Comparison of ENCODE assay signal across 8 mouse cellular contexts in genomic region chr14:32201791-32202451, GRCm38 (mm10). TPM values are rescaled to one million over a fixed set of nuclear protein-coding genes. Genes with fewer than 3 reads are reported as not detected.
DNase-seq lines count a peak whose midpoint lies in the region; ATAC-seq and TF ChIP-seq lines count a peak whose summit lies in the region.

Gene Timm23, minus strand, starts transcription at chr14:32201898.
Gene Parg, plus strand, starts transcription at chr14:32201949.

- no peaks in the 10 kb centered on the region for H3K9me3 ChIP-seq in ES-E14 (ENCODE audit: control insufficient read depth, insufficient read depth, low read depth, low read length)
- no peaks in the 10 kb centered on the region for H3K9me3 ChIP-seq in forebrain, embryonic 16.5 days (ENCODE audit: control insufficient read depth, low read length)
- H3K9me3 ChIP-seq in lung, embryonic 15.5 days: no peaks in the 10 kb centered on the region

- H3K27ac ChIP-seq in ES-E14 (ENCODE audit: insufficient read depth, low read depth, low read length, poor library complexity, severe bottlenecking): peak within 1 kb of the TSS; percentile 68
- H3K27ac ChIP-seq in forebrain, embryonic 16.5 days (ENCODE audit: low read length): peak within 1 kb of the TSS; percentile 64; the same call in 1 of the 2 replicates
- peak within 1 kb of the TSS; percentile 76 for H3K27ac ChIP-seq in lung, embryonic 15.5 days

- peak within 1 kb of the TSS; percentile 96 for H3K9ac ChIP-seq in ES-E14 (ENCODE audit: insufficient read depth, low read depth, low read length, poor library complexity, severe bottlenecking)
- peak within 1 kb of the TSS; percentile 80 for H3K9ac ChIP-seq in forebrain, embryonic 16.5 days (replicated peaks; ENCODE audit: low read depth, low read length)
- H3K9ac ChIP-seq in lung, embryonic 15.5 days: peak within 1 kb of the TSS; percentile 98

- peak within 1 kb of the TSS; percentile 93 for H3K4me2 ChIP-seq in forebrain, embryonic 16.5 days (ENCODE audit: low read length)
- peak within 1 kb of the TSS; percentile 74 for H3K4me2 ChIP-seq in lung, embryonic 15.5 days

- no peaks in the 10 kb centered on the region for H3K27me3 ChIP-seq in forebrain, embryonic 16.5 days (replicated peaks; ENCODE audit: control insufficient read depth, insufficient read depth, low read length)
- H3K27me3 ChIP-seq in lung, embryonic 15.5 days: no peaks in the 10 kb centered on the region

- in situ Hi-C loops in ES-E14 (cut with MboI; ENCODE audit: low sequenced_read_pairs in 2 of 2, unreplicated experiment in 2 of 2): no loop called here

- DNase-seq in ES-E14 (ENCODE audit: low read depth, low spot score): peak; percentile 78
- peak; percentile 85 for DNase-seq in cerebellum, adult 11-12 months
- DNase-seq in heart, postnatal 4 days: peak; percentile 91
- peak; percentile 84 for DNase-seq in layer of hippocampus, adult 8-10 months (ENCODE audit: low spot score in 2 of 2)
- peak; percentile 79 for DNase-seq in ovary, adult 18-20 months (ENCODE audit: low spot score)
- DNase-seq in thymus, postnatal 0 days (ENCODE audit: low spot score): peak; percentile 87

- ATAC-seq in forebrain, embryonic 16.5 days: peak; percentile 98
- peak; percentile 92 for ATAC-seq in lung, embryonic 15.5 days (ENCODE audit: borderline replicate concordance, extremely low read depth, low FRiP score, low TSS enrichment)

- peaks cover 6% of the 10 kb centered on the region in 2 experiments; a peak in 2 of 4 replicates for H3K4me1 ChIP-seq in ES-E14 (ENCODE audit: control insufficient read depth in 2 of 2, insufficient read depth in 2 of 2, low read length in 2 of 2, poor library complexity in 1 of 2)
- peaks cover 22% of the 10 kb centered on the region for H3K4me1 ChIP-seq in forebrain, embryonic 16.5 days (replicated peaks; ENCODE audit: control insufficient read depth, insufficient read depth, low read length)
- H3K4me1 ChIP-seq in lung, embryonic 15.5 days: peaks cover 21% of the 10 kb centered on the region

- WGBS in forebrain, embryonic 16.5 days: under 1% methylated on average over 77 of the region's 77 CpGs
- under 1% methylated on average over 64 of the region's 77 CpGs for WGBS in lung, embryonic 15.5 days

- H3K36me3 ChIP-seq in ES-E14 (ENCODE audit: control insufficient read depth, insufficient read depth, low read length, poor library complexity, severe bottlenecking): peaks cover 14% of the 10 kb centered on the region
- peaks cover 8% of the 10 kb centered on the region for H3K36me3 ChIP-seq in forebrain, embryonic 16.5 days (ENCODE audit: control insufficient read depth, insufficient read depth)
- peaks cover 18% of the 10 kb centered on the region for H3K36me3 ChIP-seq in lung, embryonic 15.5 days

- H3K4me3 ChIP-seq in ES-E14 (ENCODE audit: insufficient read depth in 1 of 2, low read depth in 1 of 2, low read length in 2 of 2, poor library complexity in 1 of 2, severe bottlenecking in 1 of 2): peak within 1 kb of the TSS; percentile 91 to 93
- H3K4me3 ChIP-seq in forebrain, embryonic 16.5 days (replicated peaks; ENCODE audit: low read length): peak within 1 kb of the TSS; percentile 94
- peak within 1 kb of the TSS; percentile 100 for H3K4me3 ChIP-seq in lung, embryonic 15.5 days

TF ChIP-seq in ES-E14, 5 proteins besides CTCF, POLR2A, EP300 and RAD21:
- TF ChIP-seq HCFC1 (IDR thresholded peaks at IDR 0.05; ENCODE audit: borderline replicate concordance, insufficient read depth, low read length) (peak; percentile 21; the same call in 1 of the 2 replicates), MAFK (IDR thresholded peaks at IDR 0.05; ENCODE audit: insufficient read depth, low read depth, low read length) (no peak), CHD2 (IDR thresholded peaks at IDR 0.05; ENCODE audit: low read depth, low read length) (no peak), ZNF384 (IDR thresholded peaks at IDR 0.05; ENCODE audit: low read depth, low read length) (no peak), ZC3H11A (IDR thresholded peaks at IDR 0.05; ENCODE audit: borderline replicate concordance, low read depth, low read length) (no peak)
TF ChIP-seq in ES-E14: peak in this region for 1.

RNA-seq across cellular contexts. Expression of gene Timm23, which starts in this region (rescaled TPM):
- 400 and 428 TPM in 2 replicates for total RNA-seq in ES-E14 (2012; rRNA removed)
- 221 and 229 TPM in 2 replicates for polyA plus RNA-seq in forebrain, embryonic 16.5 days (2015; fragmentation: Nextera tagmentation; extraction: Ambion mirVana)
- total RNA-seq in heart, postnatal 4 days (2021): 100 to 1,000 TPM; 165 to 176 TPM
- 10 to 100 TPM; 55.7 to 79.0 (median 66.2) TPM for total RNA-seq in layer of hippocampus, adult 8-10 months (2022)
- 252 and 264 TPM in 2 replicates for polyA plus RNA-seq in lung, embryonic 15.5 days (2015; fragmentation: Nextera tagmentation; extraction: Ambion mirVana)
- 402 and 405 TPM in 2 replicates for polyA plus RNA-seq in thymus, postnatal 0 days (2015; fragmentation: Nextera tagmentation; extraction: Ambion mirVana)

RNA-seq across cellular contexts. Expression of gene Parg, which starts in this region (rescaled TPM):
- 54.2 and 56.9 TPM in 2 replicates for total RNA-seq in ES-E14 (2012; rRNA removed)
- polyA plus RNA-seq in forebrain, embryonic 16.5 days (2015; fragmentation: Nextera tagmentation; extraction: Ambion mirVana): 40.7 and 44.2 TPM in 2 replicates
- 10 to 100 TPM; 30.3 to 39.6 TPM for total RNA-seq in heart, postnatal 4 days (2021)
- total RNA-seq in layer of hippocampus, adult 8-10 months (2022): 10 to 100 TPM; 37.5 to 47.8 (median 40.3) TPM
- 37.9 and 39.7 TPM in 2 replicates for polyA plus RNA-seq in lung, embryonic 15.5 days (2015; fragmentation: Nextera tagmentation; extraction: Ambion mirVana)
- 41.3 and 41.4 TPM in 2 replicates for polyA plus RNA-seq in thymus, postnatal 0 days (2015; fragmentation: Nextera tagmentation; extraction: Ambion mirVana)

Comparison
In these comparisons a context has a peak if more than half of its experiments do, and no peak if none do; other contexts are left out.
1. Peak in every context shown above with its lines: DNase-seq, ATAC-seq, H3K4me3 ChIP-seq and H3K27ac ChIP-seq.